Mouse (Mus musculus) hindbrain, embryonic 16.5 days (tissue): ENCODE measurements around the gene Sbk2. TPM values are rescaled to one million over a fixed set of nuclear protein-coding genes. Genes with fewer than 3 reads are reported as not detected.
"Not testable (repeated sequence)": the region's sequence is repeated elsewhere in the genome, so short reads cannot be mapped to it uniquely, and the experiment has no call there.

ENCODE experiments used
- ATAC-seq: fragments of 200-750 bp; cut with Nextera tagmentation; 2 replicates; pipeline ENCODE4 v1.8.0; 2017; ENCODE audit warnings: moderate TSS enrichment, moderate library complexity
- H3K27ac ChIP-seq: fragments of 300-500 bp; sonication (generic); 2 replicates; pipeline ENCODE4 v1.5.1; 2014; ENCODE audit warnings: low read depth, mild to moderate bottlenecking, control low read depth, low read length, moderate library complexity
- H3K27me3 ChIP-seq: fragments of 300-500 bp; sonication (generic); replicated peaks from 2 replicates; pipeline ENCODE4 v1.6.1; 2014; ENCODE audit warnings: low read length; ENCODE audit not compliant: control insufficient read depth, insufficient read depth
- H3K36me3 ChIP-seq: fragments of 300-500 bp; sonication (generic); 2 replicates; pipeline ENCODE4 v1.6.1; 2014; ENCODE audit warnings: mild to moderate bottlenecking, low read length, moderate library complexity, mixed read lengths; ENCODE audit not compliant: control insufficient read depth, insufficient read depth
- H3K4me1 ChIP-seq: fragments of 300-500 bp; sonication (generic); 2 replicates; pipeline ENCODE4 v1.6.1; 2014; ENCODE audit warnings: low read depth, low read length; ENCODE audit not compliant: control insufficient read depth, insufficient read depth
- H3K4me2 ChIP-seq: fragments of 300-500 bp; sonication (generic); 2 replicates; pipeline ENCODE4 v1.6.1; 2014; ENCODE audit warnings: mild to moderate bottlenecking, low read length, control low read depth, moderate library complexity
- H3K4me3 ChIP-seq: fragments of 300-500 bp; sonication (generic); 2 replicates; pipeline ENCODE4 v1.5.1; 2014; ENCODE audit warnings: mild to moderate bottlenecking, low read length, control low read depth, moderate library complexity
- H3K9ac ChIP-seq: fragments of 300-500 bp; sonication (generic); 2 replicates; pipeline ENCODE4 v1.6.1; 2014; ENCODE audit warnings: low read depth, mild to moderate bottlenecking, control low read depth, low read length, moderate library complexity
- H3K9me3 ChIP-seq: fragments of 300-500 bp; sonication (generic); 2 replicates; pipeline ENCODE4 v1.6.1; 2014; ENCODE audit warnings: mild to moderate bottlenecking, low read length, moderate library complexity; ENCODE audit not compliant: control insufficient read depth
- WGBS: fragments of 180-500 bp; shearing (Covaris S2); extraction: QIAGEN DNeasy Blood & Tissue Kit; methylation state at CpG from one replicate; pipeline ENCODE4 v1.1.7; 2014; 5-methylcytosine and 5-hydroxymethylcytosine counted together
- polyA plus RNA-seq: library from polyadenylated mRNA; unstranded; fragments of >200 nt; fragmentation: Nextera tagmentation; extraction: Ambion mirVana; gene quantifications from 2 replicates; pipeline ENCODE4 v1.2.1, GENCODE M21; 2015

Gene Sbk2
- 0.14 TPM in 1 of 2 replicates, not detected in the other for polyA plus RNA-seq

- WGBS: 8% methylated on average over 10 of the region's 10 CpGs
- ATAC-seq: peak; percentile 77
- no peak within 1 kb of the TSS for H3K9ac ChIP-seq
- no peak within 1 kb of the TSS for H3K27ac ChIP-seq
- H3K4me2 ChIP-seq: peak within 1 kb of the TSS; percentile 27; the same call in 1 of the 2 replicates
- 0 out of 2 replicates have a peak, but pooled peaks cover 2% of the 10 kb centered on the region for H3K27me3 ChIP-seq
- H3K9me3 ChIP-seq: no peaks in the 10 kb centered on the region
- H3K4me3 ChIP-seq: no peak within 1 kb of the TSS
- no peaks in the 10 kb centered on the region; the same call in 1 of the 2 replicates for H3K4me1 ChIP-seq
- no peaks in the 10 kb centered on the region for H3K36me3 ChIP-seq
Observed at GRCm38 (mm10) chr7:4964272-4964671, at the start of gene Sbk2. Gene Sbk2, minus strand, starts transcription at chr7:4964406.

GRCm38 (mm10) chr7:5012681-5013513 lies 48.7 kb upstream of the Sbk2 start:
- peaks cover 40% of the 10 kb centered on the region for H3K36me3 ChIP-seq
- H3K27ac ChIP-seq: no peak overlapping the region
- no peak for ATAC-seq
- no peak overlapping the region for H3K4me2 ChIP-seq
- peaks cover 8% of the 10 kb centered on the region for H3K4me1 ChIP-seq
- H3K4me3 ChIP-seq: no peak overlapping the region
- 92% methylated on average over 27 of the region's 27 CpGs for WGBS
- H3K27me3 ChIP-seq: no peaks in the 10 kb centered on the region
- H3K9me3 ChIP-seq: no peaks in the 10 kb centered on the region
- H3K9ac ChIP-seq: no peak overlapping the region

- ATAC-seq: no peak
- 96% methylated on average over 25 of the region's 26 CpGs for WGBS
- H3K27me3 ChIP-seq: no peaks in the 10 kb centered on the region
- H3K4me1 ChIP-seq: no peaks in the 10 kb centered on the region
- peaks cover 51% of the 10 kb centered on the region for H3K36me3 ChIP-seq
- no peaks in the 10 kb centered on the region for H3K9me3 ChIP-seq
- no peak overlapping the region for H3K27ac ChIP-seq
- no peak overlapping the region for H3K4me3 ChIP-seq
- H3K9ac ChIP-seq: no peak overlapping the region
- H3K4me2 ChIP-seq: no peak overlapping the region
Observed at GRCm38 (mm10) chr7:5008229-5008628, 44.0 kb upstream of the Sbk2 start.

DNA sequence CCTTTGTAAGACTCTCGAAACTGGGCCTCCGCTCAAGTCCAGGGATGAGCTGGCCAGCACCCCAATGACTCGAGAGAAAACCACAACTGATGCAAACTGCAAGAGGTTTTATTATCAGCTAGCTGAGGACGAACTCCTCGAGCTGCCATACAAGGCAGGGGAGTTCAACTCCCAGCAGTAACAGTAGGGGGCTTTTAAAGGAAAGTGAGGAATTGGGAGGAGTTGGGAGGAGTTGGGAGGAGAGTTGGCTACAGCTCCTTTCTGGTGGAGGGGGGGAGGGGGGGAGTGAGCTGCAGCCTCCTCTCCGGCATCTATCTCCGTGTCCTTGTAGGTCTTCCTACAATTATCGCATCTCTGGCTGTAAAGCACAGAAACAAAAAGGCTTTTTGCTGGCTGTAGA lies 38.7 kb upstream of the Sbk2 start:
- H3K9ac ChIP-seq, ATAC-seq, H3K4me2 ChIP-seq, H3K27ac ChIP-seq, H3K9me3 ChIP-seq, H3K27me3 ChIP-seq, H3K4me1 ChIP-seq, H3K4me3 ChIP-seq: not testable (repeated sequence)
- H3K36me3 ChIP-seq: peaks cover 11% of the 10 kb centered on the region; the same call in 1 of the 2 replicates
- 63% methylated on average over 8 of the region's 8 CpGs for WGBS

DNA sequence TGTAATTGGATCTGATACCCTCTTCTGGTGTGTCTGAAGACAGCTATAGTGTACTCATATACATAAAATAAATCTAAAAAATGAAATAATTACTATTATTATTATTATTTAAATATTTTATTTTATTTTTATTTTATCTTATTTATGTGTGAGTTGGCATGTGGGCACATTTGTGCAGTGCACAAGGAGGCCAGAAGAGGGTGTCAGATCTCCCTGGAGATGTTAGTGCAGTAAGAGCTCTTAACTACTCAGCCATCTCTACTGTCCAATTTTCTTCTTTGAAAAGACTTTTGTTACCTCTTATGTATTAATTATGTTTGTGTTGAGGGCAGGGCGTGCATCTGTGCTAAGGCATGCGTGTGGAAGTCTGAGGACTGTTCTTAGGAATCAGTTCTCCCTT lies 35.7 kb upstream of the Sbk2 start:
- Histone ChIP-seq H3K9me3 (no peaks in the 10 kb centered on the region), H3K4me1 (peaks cover 11% of the 10 kb centered on the region), H3K27me3 (no peaks in the 10 kb centered on the region), H3K9ac (no peak overlapping the region), H3K27ac (no peak overlapping the region), H3K4me3 (no peak overlapping the region), H3K36me3 (no peaks in the 10 kb centered on the region), H3K4me2 (no peak overlapping the region)
- 65% methylated on average over 2 of the region's 2 CpGs for WGBS
- no peak for ATAC-seq

DNA sequence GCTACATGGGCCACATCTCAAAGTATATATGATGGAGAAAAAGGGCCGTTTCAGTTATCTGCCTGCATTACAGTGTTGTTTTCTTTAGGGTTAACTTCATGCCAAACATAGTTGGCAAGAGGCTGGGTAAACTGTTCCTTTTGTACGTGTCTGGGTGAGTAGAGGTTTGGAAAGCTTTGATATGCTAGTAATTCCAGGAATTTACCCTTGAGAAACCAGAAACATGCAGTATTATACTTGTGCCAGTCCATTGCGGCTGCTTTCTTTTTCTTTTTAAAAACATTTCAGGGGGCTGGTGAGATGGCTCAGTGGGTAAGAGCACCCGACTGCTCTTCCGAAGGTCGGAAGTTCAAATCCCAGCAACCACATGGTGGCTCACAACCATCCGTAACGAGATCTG lies 32.7 kb upstream of the Sbk2 start:
- no peak for ATAC-seq
- 0 out of 2 replicates have a peak, but pooled peaks cover 3% of the 10 kb centered on the region for H3K9me3 ChIP-seq

GRCm38 (mm10) chr7:4996003-4996895 lies 32.0 kb upstream of the Sbk2 start, which contains the start of gene Zfp579:
Gene Zfp579, minus strand, starts transcription at chr7:4996158.
- WGBS: 3% methylated on average over 20 of the region's 26 CpGs
- Histone ChIP-seq H3K4me3 (peak within 1 kb of the TSS; percentile 56), H3K9ac (peak within 1 kb of the TSS; percentile 94), H3K4me2 (peak within 1 kb of the TSS; percentile 93), H3K4me1 (peaks cover 29% of the 10 kb centered on the region), H3K27ac (peak within 1 kb of the TSS; percentile 86), H3K27me3 (no peaks in the 10 kb centered on the region), H3K36me3 (peaks cover 12% of the 10 kb centered on the region), H3K9me3 (0 out of 2 replicates have a peak, but pooled peaks cover 3% of the 10 kb centered on the region)
- peak; percentile 91 for ATAC-seq

More for the DNA sequence above, 32.7 kb upstream of the Sbk2 start:
- H3K27me3 ChIP-seq: no peaks in the 10 kb centered on the region
- peak overlapping the region; percentile 93 for H3K4me2 ChIP-seq
- WGBS: 69% methylated on average over 6 of the region's 8 CpGs
- peaks cover 29% of the 10 kb centered on the region for H3K4me1 ChIP-seq
- H3K27ac ChIP-seq: peak overlapping the region; percentile 86; the same call in 1 of the 2 replicates
- H3K9ac ChIP-seq: peak overlapping the region; percentile 94
- peak overlapping the region; percentile 56 for H3K4me3 ChIP-seq
- H3K36me3 ChIP-seq: peaks cover 12% of the 10 kb centered on the region

DNA sequence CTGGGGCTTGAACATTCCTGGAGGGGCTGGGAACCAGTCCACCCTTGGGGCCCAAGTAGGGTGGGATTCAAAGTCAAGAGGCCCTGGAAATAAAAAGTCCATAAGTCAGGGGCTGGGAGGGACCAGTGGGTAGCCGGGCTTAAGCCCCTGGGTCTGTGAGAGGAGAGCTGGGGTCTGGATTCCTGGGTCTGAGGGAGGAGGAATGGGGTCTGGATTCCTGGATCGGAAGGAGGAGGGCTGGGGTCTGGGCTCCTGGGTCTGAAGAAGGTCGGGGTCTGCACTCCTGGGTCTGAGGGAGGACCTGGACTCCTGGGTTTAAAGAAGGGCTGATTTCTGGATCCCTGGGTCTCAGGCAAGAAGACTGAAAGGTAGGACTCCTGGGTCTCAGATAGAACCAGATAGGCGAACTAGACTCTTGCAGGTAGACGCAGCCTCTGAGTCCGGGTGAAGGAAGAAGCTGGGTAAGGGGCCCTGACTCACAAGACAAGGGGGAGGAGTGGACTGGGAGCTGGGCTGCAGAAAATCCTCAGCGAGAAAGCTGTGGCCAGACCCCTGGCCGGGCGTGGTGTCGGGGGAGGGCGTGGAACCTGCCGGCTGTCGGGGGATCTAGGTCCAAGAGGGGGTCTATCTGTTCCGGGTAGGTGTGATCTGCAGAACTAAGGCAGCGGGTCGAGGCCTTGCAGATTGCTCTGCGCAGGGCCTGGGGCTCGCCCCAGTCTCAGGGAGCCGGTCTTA lies 31.2 kb upstream of the Sbk2 start:
- H3K9me3 ChIP-seq: peaks cover 5% of the 10 kb centered on the region; the same call in 1 of the 2 replicates
- ATAC-seq: no peak
- peak overlapping the region; percentile 94 for H3K9ac ChIP-seq
- H3K4me2 ChIP-seq: peak overlapping the region; percentile 93
- peaks cover 18% of the 10 kb centered on the region for H3K36me3 ChIP-seq
- 6% methylated on average over 19 of the region's 19 CpGs for WGBS
- peaks cover 29% of the 10 kb centered on the region for H3K4me1 ChIP-seq
- H3K27ac ChIP-seq: peak overlapping the region; percentile 57
- H3K27me3 ChIP-seq: no peaks in the 10 kb centered on the region
- H3K4me3 ChIP-seq: peak overlapping the region; percentile 56
